Mouse (Mus musculus) lung, postnatal 0 days (tissue): ENCODE results near the gene Actn1. TPM values are rescaled to one million over a fixed set of nuclear protein-coding genes. Genes with fewer than 3 reads are reported as not detected.

ENCODE experiments used
- ATAC-seq: fragments of 200-750 bp; cut with Nextera tagmentation; 2 replicates; pipeline ENCODE4 v1.8.0; 2017; ENCODE audit warnings: moderate library complexity
- DNase-seq: peaks from one replicate; pipeline ENCODE4 v3.0.0-alpha.2; 2016; ENCODE audit warnings: low spot score
- H3K27ac ChIP-seq: fragments of 300-500 bp; sonication (generic); 2 replicates; pipeline ENCODE4 v1.5.1; 2014; ENCODE audit warnings: antibody characterized with exemption, mild to moderate bottlenecking, low read length, mixed read lengths
- H3K27me3 ChIP-seq: fragments of 300-500 bp; sonication (generic); replicated peaks from 2 replicates; pipeline ENCODE4 v1.6.1; 2014; ENCODE audit warnings: low read length, mixed read lengths; ENCODE audit not compliant: insufficient read depth
- H3K36me3 ChIP-seq: fragments of 300-500 bp; sonication (generic); 2 replicates; pipeline ENCODE4 v1.6.1; 2014; ENCODE audit warnings: low read length, mixed read lengths; ENCODE audit not compliant: insufficient read depth
- H3K4me1 ChIP-seq: fragments of 300-500 bp; sonication (generic); 2 replicates; pipeline ENCODE4 v1.6.1; 2014; ENCODE audit warnings: antibody characterized with exemption, low read depth, low read length, mixed read lengths; ENCODE audit not compliant: insufficient read depth
- H3K4me2 ChIP-seq: fragments of 300-500 bp; sonication (generic); replicated peaks from 2 replicates; pipeline ENCODE4 v1.6.1; 2014; ENCODE audit warnings: low read depth, mild to moderate bottlenecking, low read length, moderate library complexity, mixed read lengths
- H3K4me3 ChIP-seq: fragments of 300-500 bp; sonication (generic); 2 replicates; pipeline ENCODE4 v1.5.1; 2014; ENCODE audit warnings: low read depth, low read length
- H3K9ac ChIP-seq: fragments of 300-500 bp; sonication (generic); replicated peaks from 2 replicates; pipeline ENCODE4 v1.6.1; 2014; ENCODE audit warnings: low read depth, mild to moderate bottlenecking
- H3K9me3 ChIP-seq: fragments of 300-500 bp; sonication (generic); 2 replicates; pipeline ENCODE4 v1.6.1; 2016; ENCODE audit warnings: low read length, mixed read lengths
- CTCF ChIP-seq: IDR thresholded peaks from 2 replicates; pipeline ENCODE4 v1.5.1; 2016; ENCODE audit warnings: antibody characterized with exemption, mild to moderate bottlenecking
- EP300 ChIP-seq: IDR thresholded peaks from 2 replicates; pipeline ENCODE4 v1.6.1; 2016; ENCODE audit warnings: antibody characterized with exemption, mild to moderate bottlenecking, control low read depth
- WGBS: fragments of 180-500 bp; shearing (Covaris S2); extraction: QIAGEN DNeasy Blood & Tissue Kit; methylation state at CpG from one replicate; pipeline ENCODE4 v1.1.7; 2014; 5-methylcytosine and 5-hydroxymethylcytosine counted together
- polyA plus RNA-seq: library from polyadenylated mRNA; unstranded; fragments of >200 nt; fragmentation: Nextera tagmentation; extraction: Ambion mirVana; gene quantifications from 2 replicates; pipeline ENCODE4 v1.2.1, GENCODE M21; 2015

Gene Actn1
- polyA plus RNA-seq, 1 experiment from 2014 or later = 30.0 TPM

GRCm38 (mm10) chr12:80135173-80135572 is 125.0 kb downstream of the Actn1 start:
- 63% methylated on average over 8 of the region's 8 CpGs for WGBS
- Histone ChIP-seq H3K9me3 (no peaks in the 10 kb centered on the region), H3K4me3 (no peak overlapping the region), H3K27ac (no peak overlapping the region), H3K4me2 (no peak overlapping the region), H3K4me1 (peaks cover 14% of the 10 kb centered on the region), H3K9ac (no peak overlapping the region), H3K36me3 (no peaks in the 10 kb centered on the region), H3K27me3 (no peaks in the 10 kb centered on the region)
- peak; percentile 73 for DNase-seq
- peak; percentile 7 for ATAC-seq
- no peak for TF ChIP-seq CTCF
- TF ChIP-seq EP300 = no peak; the same call in none of the 2 replicates

- DNase-seq = no peak
- ATAC-seq = peak; percentile 4; the same call in 1 of the 2 replicates
- no peaks in the 10 kb centered on the region for H3K36me3 ChIP-seq
- WGBS = 32% methylated on average over 9 of the region's 9 CpGs
- peak overlapping the region; percentile 59 for H3K4me2 ChIP-seq
- no peaks in the 10 kb centered on the region for H3K9me3 ChIP-seq
- H3K9ac ChIP-seq = no peak overlapping the region
- peak; percentile 39 for TF ChIP-seq CTCF
- TF ChIP-seq EP300 = no peak
- H3K27ac ChIP-seq = peak overlapping the region; percentile 99
- peaks cover 22% of the 10 kb centered on the region for H3K4me1 ChIP-seq
- H3K27me3 ChIP-seq = no peaks in the 10 kb centered on the region
- H3K4me3 ChIP-seq = no peak overlapping the region; the same call in 1 of the 2 replicates
These were observed 127.1 kb downstream of the Actn1 start for GRCm38 (mm10) chr12:80133011-80133545.

GRCm38 (mm10) chr12:80132250-80133003 is 127.7 kb downstream of the Actn1 start:
- no peaks in the 10 kb centered on the region for H3K27me3 ChIP-seq
- H3K36me3 ChIP-seq = no peaks in the 10 kb centered on the region
- H3K9me3 ChIP-seq = no peaks in the 10 kb centered on the region
- ATAC-seq = peak; percentile 87
- peak overlapping the region; percentile 76 for H3K9ac ChIP-seq
- 3% methylated on average over 60 of the region's 66 CpGs for WGBS
- peak overlapping the region; percentile 51 for H3K4me3 ChIP-seq
- H3K4me2 ChIP-seq = peak overlapping the region; percentile 59
- DNase-seq = peak; percentile 95
- TF ChIP-seq CTCF (peak; percentile 98), EP300 (no peak; the same call in 1 of the 2 replicates)
- H3K27ac ChIP-seq = peak overlapping the region; percentile 99
- H3K4me1 ChIP-seq = peaks cover 22% of the 10 kb centered on the region

- TF ChIP-seq CTCF (no peak), EP300 (no peak)
- H3K4me2 ChIP-seq = peak overlapping the region; percentile 59
- H3K9me3 ChIP-seq = no peaks in the 10 kb centered on the region
- peak; percentile 17 for ATAC-seq
- peak; percentile 79 for DNase-seq
- H3K4me3 ChIP-seq = peak overlapping the region; percentile 51
- no peaks in the 10 kb centered on the region for H3K36me3 ChIP-seq
- H3K27me3 ChIP-seq = no peaks in the 10 kb centered on the region
- WGBS = 29% methylated on average over 17 of the region's 17 CpGs
- peaks cover 22% of the 10 kb centered on the region for H3K4me1 ChIP-seq
- peak overlapping the region; percentile 76 for H3K9ac ChIP-seq
- H3K27ac ChIP-seq = peak overlapping the region; percentile 99
These were observed 128.6 kb downstream of the Actn1 start for GRCm38 (mm10) chr12:80131359-80132249.

- Histone ChIP-seq H3K36me3 (no peaks in the 10 kb centered on the region), H3K4me2 (peak overlapping the region; percentile 59), H3K27me3 (no peaks in the 10 kb centered on the region), H3K9me3 (no peaks in the 10 kb centered on the region), H3K9ac (peak overlapping the region; percentile 76; the same call in 1 of the 2 replicates), H3K4me1 (peaks cover 22% of the 10 kb centered on the region), H3K27ac (peak overlapping the region; percentile 99), H3K4me3 (no peak overlapping the region)
- no peak for TF ChIP-seq CTCF
- TF ChIP-seq EP300 = no peak; the same call in 1 of the 2 replicates
- DNase-seq (peak; percentile 91), ATAC-seq (peak; percentile 44)
- WGBS = 1% methylated on average over 5 of the region's 6 CpGs
These were observed 129.4 kb downstream of the Actn1 start for GRCm38 (mm10) chr12:80130558-80131358.
